Mouse (Mus musculus) spleen, adult 2 months (tissue): ENCODE results near the gene Prkab2.

Experiments used
- CTCF ChIP-seq: fragments of 200-500 bp; IDR thresholded peaks from 2 replicates; pipeline ENCODE4 v1.5.1; 2011; ENCODE audit warnings: mild to moderate bottlenecking, inconsistent platforms; ENCODE audit not compliant: insufficient read depth, insufficient read length, insufficient replicate concordance; ENCODE audit errors: extremely low read depth
- POLR2A ChIP-seq: fragments of 200-500 bp; IDR thresholded peaks from 2 replicates; pipeline ENCODE4 v1.6.1; 2011; ENCODE audit warnings: low read depth, low read length, inconsistent platforms

GRCm38 (mm10) chr3:97697291-97697690, 39.3 kb downstream of the Prkab2 start:
- TF ChIP-seq CTCF (no peak), POLR2A (no peak)
